Mouse (Mus musculus): ENCODE data around the gene Klc1.

DNA sequence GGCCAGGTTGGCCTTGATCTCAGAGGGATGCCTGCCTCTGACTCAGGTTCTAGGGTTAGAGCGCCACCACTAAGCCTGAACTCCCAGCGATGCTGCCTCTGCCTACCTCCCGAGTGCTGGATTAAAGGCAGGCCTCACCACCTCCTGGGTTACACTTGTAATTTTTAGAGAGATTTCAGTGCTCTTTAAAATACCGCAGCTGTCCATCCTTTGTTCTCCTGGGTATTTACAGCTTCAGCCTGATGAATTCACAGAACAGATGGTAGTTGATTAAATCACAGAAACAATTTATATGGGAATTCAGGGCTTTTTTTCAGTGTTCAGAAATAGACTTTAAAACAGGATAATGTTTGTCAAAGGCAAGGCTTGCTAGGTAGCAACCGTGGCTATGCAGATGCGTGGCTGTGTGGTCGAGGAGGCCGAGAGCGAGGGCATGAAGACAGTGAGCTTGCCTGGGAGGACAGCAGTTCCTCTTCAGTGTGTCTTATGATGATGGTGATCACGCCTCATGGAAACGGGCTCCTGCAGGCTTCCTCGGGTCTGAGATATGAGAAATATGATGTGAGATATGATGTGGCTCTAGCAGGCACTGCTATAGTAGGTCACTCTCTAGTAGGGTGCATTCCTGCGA is 32.9 kb downstream of the Klc1 start:
- no peak for TF ChIP-seq CTCF (IDR thresholded peaks at IDR 0.05; ENCODE audit: borderline replicate concordance, insufficient read depth, low read length)
- TF ChIP-seq POLR2A (IDR thresholded peaks at IDR 0.05; ENCODE audit: low read depth, low read length) = no peak

Data from embryonic fibroblast, embryonic 13.5 days (primary cell).